Mouse (Mus musculus) heart, adult 2 months (tissue): Measurements from ENCODE around the gene Smim20.

Experiments
- CTCF ChIP-seq: fragments of 200-600 bp; IDR thresholded peaks from 2 replicates; pipeline ENCODE4 v1.8.1; 2022; ENCODE audit warnings: antibody characterized with exemption, mild to moderate bottlenecking, moderate library complexity
- EP300 ChIP-seq: fragments of 200-500 bp; IDR thresholded peaks from 2 replicates; pipeline ENCODE4 v1.6.1; 2011; ENCODE audit warnings: low read depth, low read length, control low read depth; ENCODE audit not compliant: insufficient read depth

DNA sequence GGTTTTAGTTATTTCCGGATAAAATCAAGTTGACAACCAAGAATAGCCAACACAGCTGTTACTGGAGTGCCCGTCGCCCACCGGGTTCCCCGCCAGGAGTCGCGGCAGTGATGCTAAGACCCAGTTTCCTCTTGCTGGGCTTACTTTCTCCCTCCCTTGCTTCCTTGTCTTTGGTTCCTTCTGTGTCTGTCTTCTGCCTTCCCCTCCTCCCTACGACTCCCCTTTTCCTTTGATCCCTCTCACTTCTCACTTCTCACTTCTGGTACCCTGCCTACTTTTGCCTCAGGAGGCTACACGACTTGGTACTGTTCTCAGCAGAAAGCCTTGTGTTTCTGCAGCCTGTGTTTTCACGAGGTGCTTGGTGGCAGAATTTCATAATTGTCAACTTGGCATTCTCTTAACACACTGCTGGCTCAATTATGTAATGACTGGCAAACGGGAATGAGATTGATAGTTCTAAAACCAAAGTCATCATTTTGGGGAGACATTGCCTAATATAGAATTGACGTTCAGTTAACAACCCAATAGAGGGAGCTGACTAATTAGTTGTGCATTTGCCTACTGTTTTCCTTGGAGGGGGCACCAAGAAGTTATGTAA is 12.4 kb downstream of the Smim20 start:
- TF ChIP-seq CTCF = no peak
- no peak for TF ChIP-seq EP300
